Mouse (Mus musculus): ENCODE measurements around the gene Prss42. TPM values are rescaled to one million over a fixed set of nuclear protein-coding genes. Genes with fewer than 3 reads are reported as not detected.

Prss42 gene
- not detected for total RNA-seq (2021)

GRCm38 (mm10) chr9:110797866-110798265 is at the start of gene Prss42:
TSS of gene Prss42 (plus strand) at chr9:110798166.
- peak in 1 of 2 experiments; percentile 24 for DNase-seq (ENCODE audit: extremely low spot score in 1 of 2, low spot score in 2 of 2)
- intact Hi-C loops (cut with DNase I) = no loop called here

GRCm38 (mm10) chr9:110748451-110748850 is 49.5 kb upstream of the Prss42 start:
- intact Hi-C loops (cut with DNase I) = no loop called here
- no peak for DNase-seq (ENCODE audit: extremely low spot score in 1 of 2, low spot score in 2 of 2)

GRCm38 (mm10) chr9:110750404-110751187 is 47.4 kb upstream of the Prss42 start:
- DNase-seq (ENCODE audit: extremely low spot score in 1 of 2, low spot score in 2 of 2) = no peak
- intact Hi-C loops (cut with DNase I) = no loop called here

GRCm38 (mm10) chr9:110751412-110751811 is 46.6 kb upstream of the Prss42 start:
- no peak for DNase-seq (ENCODE audit: extremely low spot score in 1 of 2, low spot score in 2 of 2)
- intact Hi-C loops (cut with DNase I) = no loop called here

- intact Hi-C loops (cut with DNase I) = no loop called here
- DNase-seq (ENCODE audit: extremely low spot score in 1 of 2, low spot score in 2 of 2) = no peak
These were observed 45.0 kb upstream of the Prss42 start for GRCm38 (mm10) chr9:110752917-110753435.

- intact Hi-C loops (cut with DNase I) = no loop called here
- no peak for DNase-seq (ENCODE audit: extremely low spot score in 1 of 2, low spot score in 2 of 2)
These were observed 44.2 kb upstream of the Prss42 start for GRCm38 (mm10) chr9:110753773-110754172.

GRCm38 (mm10) chr9:110757816-110758215 is 40.1 kb upstream of the Prss42 start:
- intact Hi-C loops (cut with DNase I) = no loop called here
- DNase-seq (ENCODE audit: extremely low spot score in 1 of 2, low spot score in 2 of 2) = no peak

- DNase-seq (ENCODE audit: extremely low spot score in 1 of 2, low spot score in 2 of 2) = peak in 1 of 2 experiments; percentile 83
- intact Hi-C loops (cut with DNase I) = no loop called here
These were observed 39.4 kb upstream of the Prss42 start for GRCm38 (mm10) chr9:110758605-110759004.

- peak in 1 of 2 experiments; percentile 66 for DNase-seq (ENCODE audit: extremely low spot score in 1 of 2, low spot score in 2 of 2)
These were observed 38.7 kb upstream of the Prss42 start for GRCm38 (mm10) chr9:110759265-110759664.

GRCm38 (mm10) chr9:110760886-110761285 is 37.1 kb upstream of the Prss42 start:
- intact Hi-C loops (cut with DNase I) = no loop called here
- no peak for DNase-seq (ENCODE audit: extremely low spot score in 1 of 2, low spot score in 2 of 2)

More at GRCm38 (mm10) chr9:110759265-110759664, 38.7 kb upstream of the Prss42 start:
- intact Hi-C loops (cut with DNase I) = no loop called here

- DNase-seq (ENCODE audit: extremely low spot score in 1 of 2, low spot score in 2 of 2) = no peak
These were observed 35.2 kb upstream of the Prss42 start for GRCm38 (mm10) chr9:110762763-110763162.

GRCm38 (mm10) chr9:110763405-110763804 is 34.6 kb upstream of the Prss42 start:
- DNase-seq (ENCODE audit: extremely low spot score in 1 of 2, low spot score in 2 of 2) = no peak
- intact Hi-C loops (cut with DNase I) = no loop called here

More at GRCm38 (mm10) chr9:110762763-110763162, 35.2 kb upstream of the Prss42 start:
- intact Hi-C loops (cut with DNase I) = no loop called here

- no peak for DNase-seq (ENCODE audit: extremely low spot score in 1 of 2, low spot score in 2 of 2)
- intact Hi-C loops (cut with DNase I) = loop anchor here (10.0 kb wide), 1 partner anchor 138 kb away; no protein-coding TSS in a partner anchor
These were observed 25.6 kb upstream of the Prss42 start for GRCm38 (mm10) chr9:110772336-110772735.

GRCm38 (mm10) chr9:110774403-110775268 is 23.3 kb upstream of the Prss42 start:
- DNase-seq (ENCODE audit: extremely low spot score in 1 of 2, low spot score in 2 of 2) = peak in 1 of 2 experiments; percentile 80
- intact Hi-C loops (cut with DNase I) = loop anchor here (10.0 kb wide), 1 partner anchor 140 kb away; no protein-coding TSS in a partner anchor

- intact Hi-C loops (cut with DNase I) = loop anchor here (10.0 kb wide), 1 partner anchor 141 kb away; no protein-coding TSS in a partner anchor
- no peak for DNase-seq (ENCODE audit: extremely low spot score in 1 of 2, low spot score in 2 of 2)
These were observed 22.5 kb upstream of the Prss42 start for GRCm38 (mm10) chr9:110775269-110776022.

- intact Hi-C loops (cut with DNase I) = loop anchor here (10.0 kb wide), 1 partner anchor 143 kb away; no protein-coding TSS in a partner anchor
- DNase-seq (ENCODE audit: extremely low spot score in 1 of 2, low spot score in 2 of 2) = no peak
These were observed 19.9 kb upstream of the Prss42 start for GRCm38 (mm10) chr9:110778100-110778499.

- DNase-seq (ENCODE audit: extremely low spot score in 1 of 2, low spot score in 2 of 2) = no peak
- intact Hi-C loops (cut with DNase I) = loop anchor here (10.0 kb wide), 1 partner anchor 144 kb away; no protein-coding TSS in a partner anchor
These were observed 19.4 kb upstream of the Prss42 start for GRCm38 (mm10) chr9:110778559-110778958.

- intact Hi-C loops (cut with DNase I) = loop anchor here (10.0 kb wide), 1 partner anchor 145 kb away; no protein-coding TSS in a partner anchor
- DNase-seq (ENCODE audit: extremely low spot score in 1 of 2, low spot score in 2 of 2) = no peak
These were observed 18.6 kb upstream of the Prss42 start for GRCm38 (mm10) chr9:110779242-110779913.

Data from left cerebral cortex, postnatal 10 days (tissue).